Mouse (Mus musculus) ES-Bruce4 (cell line): ENCODE results near the gene Kremen2.

Experiments
- CTCF ChIP-seq: IDR thresholded peaks from one replicate; pipeline ENCODE4 v1.8.1; 2011; ENCODE audit warnings: low read depth, low read length
- POLR2A ChIP-seq: IDR thresholded peaks from one replicate; pipeline ENCODE4 v1.8.1; 2011; ENCODE audit warnings: low read length; ENCODE audit not compliant: insufficient read depth

GRCm38 (mm10) chr17:23770493-23770892, 24.9 kb upstream of the Kremen2 start:
- TF ChIP-seq CTCF: no peak
- no peak for TF ChIP-seq POLR2A
